Mouse (Mus musculus) hindbrain, embryonic 13.5 days (tissue): ENCODE measurements at regions not wholly inside any gene's neighbourhood (a gene's known extent, or its start where the extent isn't known, plus 50 kb on each side); places are given as distances from the start of the nearest gene placed in this dataset.
A peak's percentile ranks its signal among the peaks of the same experiment; 100 is the strongest.

ENCODE experiments used
- ATAC-seq: fragments of 200-750 bp; cut with Nextera tagmentation; 2 replicates; pipeline ENCODE4 v1.8.0; 2017; ENCODE audit warnings: moderate TSS enrichment; ENCODE audit not compliant: low FRiP score
- H3K27ac ChIP-seq: fragments of 300-500 bp; sonication (generic); 2 replicates; pipeline ENCODE4 v1.5.1; 2015; ENCODE audit warnings: inconsistent platforms, mild to moderate bottlenecking, moderate library complexity
- H3K27me3 ChIP-seq: fragments of 300-500 bp; sonication (generic); 2 replicates; pipeline ENCODE4 v1.6.1; 2015; ENCODE audit warnings: mild to moderate bottlenecking, inconsistent platforms
- H3K36me3 ChIP-seq: fragments of 300-500 bp; sonication (generic); 2 replicates; pipeline ENCODE4 v1.6.1; 2015; ENCODE audit warnings: mild to moderate bottlenecking, inconsistent platforms
- H3K4me1 ChIP-seq: fragments of 300-500 bp; sonication (generic); replicated peaks from 2 replicates; pipeline ENCODE4 v1.6.1; 2015; ENCODE audit warnings: inconsistent platforms
- H3K4me2 ChIP-seq: fragments of 300-500 bp; sonication (generic); 2 replicates; pipeline ENCODE4 v1.6.1; 2015; ENCODE audit warnings: inconsistent platforms, mild to moderate bottlenecking, moderate library complexity
- H3K4me3 ChIP-seq: fragments of 300-500 bp; sonication (generic); 2 replicates; pipeline ENCODE4 v1.5.1; 2015; ENCODE audit warnings: mild to moderate bottlenecking, inconsistent platforms
- H3K9ac ChIP-seq: fragments of 300-500 bp; sonication (generic); 2 replicates; pipeline ENCODE4 v1.6.1; 2015; ENCODE audit warnings: mild to moderate bottlenecking, inconsistent platforms
- H3K9me3 ChIP-seq: fragments of 300-500 bp; sonication (generic); 2 replicates; pipeline ENCODE4 v1.6.1; 2016; ENCODE audit warnings: inconsistent platforms
- WGBS: fragments of 180-500 bp; shearing (Covaris S2); methylation state at CpG from one replicate; pipeline ENCODE4 v1.1.7; 2015; 5-methylcytosine and 5-hydroxymethylcytosine counted together

GRCm38 (mm10) chr8:98518459-98518858 is 897.8 kb downstream of the Cdh8 start:
- H3K9me3 ChIP-seq, result no peaks in the 10 kb centered on the region
- H3K27me3 ChIP-seq, result no peaks in the 10 kb centered on the region
- WGBS, result 74% methylated on average over 4 of the region's 4 CpGs
- H3K4me3 ChIP-seq, result no peak overlapping the region
- ATAC-seq, result no peak
- no peaks in the 10 kb centered on the region for H3K36me3 ChIP-seq
- no peak overlapping the region for H3K4me2 ChIP-seq
- no peak overlapping the region for H3K27ac ChIP-seq
- no peak overlapping the region for H3K9ac ChIP-seq
- H3K4me1 ChIP-seq, result no peaks in the 10 kb centered on the region

DNA sequence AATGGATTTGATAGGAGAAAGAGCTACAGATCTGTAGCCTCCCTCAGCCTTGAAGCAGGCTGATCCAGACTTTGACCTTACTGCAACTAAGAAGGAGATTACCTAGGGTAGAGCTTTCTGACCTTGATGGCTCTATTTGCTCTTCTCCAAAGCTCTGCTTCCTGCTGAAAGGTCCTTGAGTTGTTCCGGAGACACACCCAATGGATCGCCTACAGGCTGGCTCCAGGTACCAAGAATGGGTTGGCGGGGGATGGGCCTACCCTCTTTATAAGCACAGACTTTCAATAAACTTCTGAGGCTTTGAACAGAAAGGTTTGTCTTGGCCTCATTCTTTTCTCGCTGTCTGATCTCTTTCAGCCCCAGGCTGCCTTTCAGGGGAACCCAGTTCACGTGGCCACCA is 901.0 kb downstream of the Cdh8 start:
- no peak for ATAC-seq
- H3K4me1 ChIP-seq, result no peaks in the 10 kb centered on the region
- no peak overlapping the region for H3K9ac ChIP-seq
- no peak overlapping the region for H3K4me2 ChIP-seq
- H3K36me3 ChIP-seq, result no peaks in the 10 kb centered on the region
- no peak overlapping the region for H3K4me3 ChIP-seq
- no peaks in the 10 kb centered on the region for H3K27me3 ChIP-seq
- no peaks in the 10 kb centered on the region for H3K9me3 ChIP-seq
- no peak overlapping the region for H3K27ac ChIP-seq
- 84% methylated on average over 5 of the region's 5 CpGs for WGBS

DNA sequence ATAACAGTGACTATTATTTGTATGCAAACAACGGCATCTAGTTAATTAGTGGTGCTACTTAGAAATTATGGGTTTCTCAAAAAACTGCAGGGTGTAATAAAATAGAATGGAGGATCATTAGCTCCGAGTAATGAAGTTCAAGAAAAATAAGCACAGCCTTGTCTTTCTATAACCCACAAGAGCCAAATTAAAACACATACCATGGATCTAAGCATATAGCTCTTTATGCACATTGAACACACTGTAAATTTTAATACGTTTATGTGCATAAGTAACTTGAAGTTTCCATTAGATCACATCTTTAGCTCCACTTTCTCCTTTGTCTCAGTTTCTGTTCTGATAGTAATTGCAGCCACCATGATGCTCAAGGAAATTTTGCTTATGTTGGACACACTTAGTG is 919.5 kb downstream of the Cdh8 start:
- Histone ChIP-seq H3K27ac (no peak overlapping the region), H3K4me2 (no peak overlapping the region), H3K9ac (no peak overlapping the region), H3K4me1 (no peaks in the 10 kb centered on the region), H3K4me3 (no peak overlapping the region), H3K9me3 (no peaks in the 10 kb centered on the region), H3K36me3 (no peaks in the 10 kb centered on the region), H3K27me3 (no peaks in the 10 kb centered on the region)
- ATAC-seq, result no peak
- WGBS, result 78% methylated on average over 3 of the region's 3 CpGs

GRCm38 (mm10) chr8:98463375-98464030 is 952.8 kb downstream of the Cdh8 start:
- Histone ChIP-seq H3K9me3 (no peaks in the 10 kb centered on the region), H3K4me2 (no peak overlapping the region), H3K36me3 (no peaks in the 10 kb centered on the region), H3K4me1 (no peaks in the 10 kb centered on the region), H3K4me3 (no peak overlapping the region), H3K27me3 (no peaks in the 10 kb centered on the region), H3K27ac (no peak overlapping the region), H3K9ac (no peak overlapping the region)
- 47% methylated on average over 3 of the region's 3 CpGs for WGBS
- ATAC-seq, result peak; percentile 83

DNA sequence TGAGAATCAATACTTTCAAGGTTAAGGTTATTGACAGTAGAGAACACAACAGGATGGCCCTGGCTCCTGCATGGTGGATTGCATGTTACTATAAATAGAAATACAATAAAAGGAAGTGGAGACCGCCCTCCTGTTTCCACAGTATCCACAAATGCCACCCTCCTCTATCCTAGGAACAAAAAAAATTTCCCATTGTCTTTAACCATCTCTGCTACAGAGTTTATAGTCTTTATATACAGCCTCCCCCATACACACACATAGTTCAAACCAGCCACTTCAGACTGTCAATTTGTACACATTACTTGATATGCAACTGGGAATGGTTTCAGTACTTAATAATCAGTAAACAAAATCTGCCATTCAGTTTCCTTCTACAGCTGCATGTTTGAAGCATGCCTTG is 960.7 kb downstream of the Cdh8 start:
- H3K4me1 ChIP-seq, result no peaks in the 10 kb centered on the region
- H3K4me2 ChIP-seq, result no peak overlapping the region
- H3K9ac ChIP-seq, result no peak overlapping the region
- H3K27ac ChIP-seq, result no peak overlapping the region
- no peak for ATAC-seq
- no peaks in the 10 kb centered on the region for H3K27me3 ChIP-seq
- H3K9me3 ChIP-seq, result no peaks in the 10 kb centered on the region
- WGBS, result 83% methylated on average over 1 of the region's 1 CpGs
- H3K36me3 ChIP-seq, result no peaks in the 10 kb centered on the region
- H3K4me3 ChIP-seq, result no peak overlapping the region
